Mouse (Mus musculus) liver (tissue): ENCODE measurements at regions not wholly inside any gene's neighbourhood (a gene's known extent, or its start where the extent isn't known, plus 50 kb on each side); places are given as distances from the start of the nearest gene placed in this dataset.

Source experiments
- DNase-seq: peaks from one replicate; pipeline ENCODE4 v3.0.0-alpha.2; 2020; ENCODE audit warnings: mixed read lengths

GRCm38 (mm10) chr5:54258087-54258733 lies 259.9 kb downstream of the Stim2 start:
- DNase-seq = peak; percentile 13

- DNase-seq = no peak
These were observed 266.7 kb downstream of the Stim2 start for GRCm38 (mm10) chr5:54264867-54265434.

- no peak for DNase-seq
These were observed 269.7 kb downstream of the Stim2 start for GRCm38 (mm10) chr5:54267905-54268590.

GRCm38 (mm10) chr5:54279357-54279756 lies 281.1 kb downstream of the Stim2 start:
- DNase-seq = no peak

- DNase-seq = no peak
These were observed 282.4 kb downstream of the Stim2 start for GRCm38 (mm10) chr5:54280670-54281069.

- DNase-seq = no peak
These were observed 282.8 kb downstream of the Stim2 start for GRCm38 (mm10) chr5:54281121-54281520.

GRCm38 (mm10) chr5:54290372-54291080 lies 292.2 kb downstream of the Stim2 start:
- DNase-seq = no peak

- no peak for DNase-seq
These were observed 293.6 kb downstream of the Stim2 start for GRCm38 (mm10) chr5:54291940-54292339.

- no peak for DNase-seq
These were observed 315.5 kb downstream of the Stim2 start for GRCm38 (mm10) chr5:54313660-54314279.

GRCm38 (mm10) chr5:54330415-54330814 lies 332.1 kb downstream of the Stim2 start:
- no peak for DNase-seq

- no peak for DNase-seq
These were observed 344.7 kb downstream of the Stim2 start for GRCm38 (mm10) chr5:54342976-54343375.

- DNase-seq = no peak
These were observed 345.1 kb downstream of the Stim2 start for GRCm38 (mm10) chr5:54343432-54343831.

GRCm38 (mm10) chr5:54348820-54349596 lies 350.7 kb downstream of the Stim2 start:
- DNase-seq = no peak

- no peak for DNase-seq
These were observed 351.6 kb downstream of the Stim2 start for GRCm38 (mm10) chr5:54349775-54350332.

GRCm38 (mm10) chr5:54356105-54356504 lies 357.8 kb downstream of the Stim2 start:
- no peak for DNase-seq

GRCm38 (mm10) chr5:54357501-54357900 lies 359.2 kb downstream of the Stim2 start:
- no peak for DNase-seq

GRCm38 (mm10) chr5:54358221-54358620 lies 359.9 kb downstream of the Stim2 start:
- no peak for DNase-seq
